Mouse (Mus musculus): ENCODE results near the gene Rnd2. TPM values are rescaled to one million over a fixed set of nuclear protein-coding genes. Genes with fewer than 3 reads are reported as not detected.

Rnd2 gene
- polyA plus RNA-seq, 1 experiment from 2014 or later: 80.5 TPM

GRCm38 (mm10) chr11:101506269-101506780 is 41.5 kb downstream of the Rnd2 start:
- H3K4me3 ChIP-seq: no peak overlapping the region
- H3K27ac ChIP-seq (replicated peaks): no peak overlapping the region
- ATAC-seq (ENCODE audit: low read depth): no peak
- no peak overlapping the region for H3K4me2 ChIP-seq
- H3K9ac ChIP-seq: no peak overlapping the region
- H3K27me3 ChIP-seq: no peaks in the 10 kb centered on the region
- no peaks in the 10 kb centered on the region for H3K36me3 ChIP-seq
- H3K9me3 ChIP-seq: no peaks in the 10 kb centered on the region
- H3K4me1 ChIP-seq (replicated peaks): no peaks in the 10 kb centered on the region
- 83% methylated on average over 5 of the region's 5 CpGs for WGBS

- Histone ChIP-seq H3K36me3 (no peaks in the 10 kb centered on the region), H3K9me3 (no peaks in the 10 kb centered on the region), H3K27me3 (no peaks in the 10 kb centered on the region), H3K9ac (no peak overlapping the region), H3K4me3 (no peak overlapping the region), H3K27ac (replicated peaks) (no peak overlapping the region), H3K4me2 (no peak overlapping the region), H3K4me1 (replicated peaks) (no peaks in the 10 kb centered on the region)
- no peak for ATAC-seq (ENCODE audit: low read depth)
- WGBS: 92% methylated on average over 7 of the region's 7 CpGs
Measured at GRCm38 (mm10) chr11:101507090-101507489, 42.3 kb downstream of the Rnd2 start.

DNA sequence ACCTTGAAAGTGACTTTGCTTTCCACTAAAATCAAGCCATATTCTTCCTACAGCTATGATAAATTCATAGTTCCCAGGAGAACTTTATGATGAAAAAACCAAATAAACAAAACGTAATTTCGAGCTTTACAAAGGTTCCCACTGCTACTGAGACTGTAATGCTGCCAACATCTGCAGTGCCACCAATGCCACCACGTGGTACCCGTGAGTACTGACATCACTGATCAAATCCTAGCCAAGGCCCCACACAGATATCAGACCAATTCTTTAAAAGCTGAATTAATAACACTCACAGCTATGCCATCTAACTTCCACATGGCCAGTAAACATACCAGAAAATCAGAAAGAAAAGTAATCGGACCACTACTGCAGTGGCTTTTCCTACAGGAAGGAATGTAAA is 54.1 kb downstream of the Rnd2 start:
- H3K27ac ChIP-seq (replicated peaks): no peak overlapping the region
- H3K4me2 ChIP-seq: no peak overlapping the region
- H3K4me3 ChIP-seq: no peak overlapping the region
- no peak for ATAC-seq (ENCODE audit: low read depth)
- H3K4me1 ChIP-seq (replicated peaks): no peaks in the 10 kb centered on the region
- H3K9me3 ChIP-seq: no peaks in the 10 kb centered on the region
- H3K27me3 ChIP-seq: no peaks in the 10 kb centered on the region
- H3K36me3 ChIP-seq: no peaks in the 10 kb centered on the region
- 86% methylated on average over 5 of the region's 5 CpGs for WGBS
- H3K9ac ChIP-seq: no peak overlapping the region

GRCm38 (mm10) chr11:101519364-101519763 is 54.6 kb downstream of the Rnd2 start:
- no peak overlapping the region for H3K4me3 ChIP-seq
- H3K36me3 ChIP-seq: 0 out of 2 replicates have a peak, but pooled peaks cover 3% of the 10 kb centered on the region
- ATAC-seq (ENCODE audit: low read depth): no peak
- H3K4me2 ChIP-seq: no peak overlapping the region
- no peak overlapping the region for H3K9ac ChIP-seq
- H3K27me3 ChIP-seq: no peaks in the 10 kb centered on the region
- H3K4me1 ChIP-seq (replicated peaks): no peaks in the 10 kb centered on the region
- no peaks in the 10 kb centered on the region for H3K9me3 ChIP-seq
- H3K27ac ChIP-seq (replicated peaks): no peak overlapping the region
- WGBS: 88% methylated on average over 6 of the region's 6 CpGs

Small RNA genes lying within 50 kb of the gene (microRNA-seq; reads per million reads assigned to microRNA genes)
- gene Mir6929: not detected

Other genes with a start within 250 kb of the Rnd2 start
- gene Ezh1, start 238.5 kb upstream of the Rnd2 start, polyA plus RNA-seq (2015; fragmentation: Nextera tagmentation; extraction: Ambion mirVana): 15.4 and 17.9 TPM in 2 replicates
- gene Ramp2, start 219.0 kb upstream of the Rnd2 start, polyA plus RNA-seq (2015; fragmentation: Nextera tagmentation; extraction: Ambion mirVana): 97.6 and 108 TPM in 2 replicates
- 114 and 117 TPM in 2 replicates for gene Vps25, start 211.3 kb upstream of the Rnd2 start, polyA plus RNA-seq (2015; fragmentation: Nextera tagmentation; extraction: Ambion mirVana)
- gene Wnk4, start 204.4 kb upstream of the Rnd2 start, polyA plus RNA-seq (2015; fragmentation: Nextera tagmentation; extraction: Ambion mirVana): 5.5 and 6.8 TPM in 2 replicates
- 0.89 and 1.0 TPM in 2 replicates for gene Cntd1, start 186.0 kb upstream of the Rnd2 start, polyA plus RNA-seq (2015; fragmentation: Nextera tagmentation; extraction: Ambion mirVana)
- gene Coa3, start 185.9 kb upstream of the Rnd2 start, polyA plus RNA-seq (2015; fragmentation: Nextera tagmentation; extraction: Ambion mirVana): 211 and 238 TPM in 2 replicates
- 173 and 178 TPM in 2 replicates for gene Becn1, start 162.7 kb upstream of the Rnd2 start, polyA plus RNA-seq (2015; fragmentation: Nextera tagmentation; extraction: Ambion mirVana)
- gene Psme3, start 148.8 kb upstream of the Rnd2 start, polyA plus RNA-seq (2015; fragmentation: Nextera tagmentation; extraction: Ambion mirVana): 126 and 133 TPM in 2 replicates
- gene Aoc2, start 139.9 kb upstream of the Rnd2 start, polyA plus RNA-seq (2015; fragmentation: Nextera tagmentation; extraction: Ambion mirVana): 2.0 and 2.1 TPM in 2 replicates
- 0.07 TPM in 1 of 2 replicates, not detected in the other for gene Aoc3, start 134.4 kb upstream of the Rnd2 start, polyA plus RNA-seq (2015; fragmentation: Nextera tagmentation; extraction: Ambion mirVana)
- gene G6pc, start 97.4 kb upstream of the Rnd2 start, polyA plus RNA-seq (2015; fragmentation: Nextera tagmentation; extraction: Ambion mirVana): not detected in 2 replicates
- 79.4 and 90.0 TPM in 2 replicates for gene Aarsd1, start 47.4 kb upstream of the Rnd2 start, polyA plus RNA-seq (2015; fragmentation: Nextera tagmentation; extraction: Ambion mirVana)
- gene Gm27029, start 40.2 kb upstream of the Rnd2 start, polyA plus RNA-seq (2015; fragmentation: Nextera tagmentation; extraction: Ambion mirVana): 5.7 and 8.3 TPM in 2 replicates
- gene Rundc1, start 39.9 kb upstream of the Rnd2 start, polyA plus RNA-seq (2015; fragmentation: Nextera tagmentation; extraction: Ambion mirVana): 25.5 and 28.5 TPM in 2 replicates
- gene Ptges3l, start 39.7 kb upstream of the Rnd2 start, polyA plus RNA-seq (2015; fragmentation: Nextera tagmentation; extraction: Ambion mirVana): 3.3 and 4.3 TPM in 2 replicates
- 303 and 315 TPM in 2 replicates for gene Rpl27, start 22.7 kb upstream of the Rnd2 start, polyA plus RNA-seq (2015; fragmentation: Nextera tagmentation; extraction: Ambion mirVana)
- 3.6 and 3.8 TPM in 2 replicates for gene Ifi35, start 16.6 kb upstream of the Rnd2 start, polyA plus RNA-seq (2015; fragmentation: Nextera tagmentation; extraction: Ambion mirVana)
- gene Vat1, start 1.2 kb downstream of the Rnd2 start, polyA plus RNA-seq (2015; fragmentation: Nextera tagmentation; extraction: Ambion mirVana): 72.6 and 75.8 TPM in 2 replicates
- gene Brca1, start 87.0 kb downstream of the Rnd2 start, polyA plus RNA-seq (2015; fragmentation: Nextera tagmentation; extraction: Ambion mirVana): 3.0 and 3.2 TPM in 2 replicates
- 99.4 and 107 TPM in 2 replicates for gene Nbr1, start 87.2 kb downstream of the Rnd2 start, polyA plus RNA-seq (2015; fragmentation: Nextera tagmentation; extraction: Ambion mirVana)
- 3.5 and 4.9 TPM in 2 replicates for gene Tmem106a, start 117.2 kb downstream of the Rnd2 start, polyA plus RNA-seq (2015; fragmentation: Nextera tagmentation; extraction: Ambion mirVana)
- not detected in 2 replicates for gene Gm11634, start 134.3 kb downstream of the Rnd2 start, polyA plus RNA-seq (2015; fragmentation: Nextera tagmentation; extraction: Ambion mirVana)
- 16.0 and 16.4 TPM in 2 replicates for gene Rdm1, start 162.2 kb downstream of the Rnd2 start, polyA plus RNA-seq (2015; fragmentation: Nextera tagmentation; extraction: Ambion mirVana)
- gene Arl4d, start 200.5 kb downstream of the Rnd2 start, polyA plus RNA-seq (2015; fragmentation: Nextera tagmentation; extraction: Ambion mirVana): 18.1 and 19.8 TPM in 2 replicates